Mouse (Mus musculus) spleen, adult 2 months (tissue): ENCODE results near the gene Nek7.

Experiments
- CTCF ChIP-seq: fragments of 200-500 bp; IDR thresholded peaks from 2 replicates; pipeline ENCODE4 v1.5.1; 2011; ENCODE audit warnings: mild to moderate bottlenecking, inconsistent platforms; ENCODE audit not compliant: insufficient read depth, insufficient read length, insufficient replicate concordance; ENCODE audit errors: extremely low read depth
- POLR2A ChIP-seq: fragments of 200-500 bp; IDR thresholded peaks from 2 replicates; pipeline ENCODE4 v1.6.1; 2011; ENCODE audit warnings: low read depth, low read length, inconsistent platforms

GRCm38 (mm10) chr1:138499461-138499860 is 120.5 kb downstream of the Nek7 start:
- TF ChIP-seq CTCF (no peak), POLR2A (no peak)
